Mouse (Mus musculus) cerebellum, postnatal 4 days (tissue): Measurements from ENCODE around the gene Ndufaf7.

Experiments
- DNase-seq, 2 experiments: peaks; one replicate each; pipeline ENCODE4 v3.0.0; 2022; ENCODE audit warnings: low spot score in 2 of 2, mixed read lengths in 1 of 2

Gene Ndufaf7

DNA sequence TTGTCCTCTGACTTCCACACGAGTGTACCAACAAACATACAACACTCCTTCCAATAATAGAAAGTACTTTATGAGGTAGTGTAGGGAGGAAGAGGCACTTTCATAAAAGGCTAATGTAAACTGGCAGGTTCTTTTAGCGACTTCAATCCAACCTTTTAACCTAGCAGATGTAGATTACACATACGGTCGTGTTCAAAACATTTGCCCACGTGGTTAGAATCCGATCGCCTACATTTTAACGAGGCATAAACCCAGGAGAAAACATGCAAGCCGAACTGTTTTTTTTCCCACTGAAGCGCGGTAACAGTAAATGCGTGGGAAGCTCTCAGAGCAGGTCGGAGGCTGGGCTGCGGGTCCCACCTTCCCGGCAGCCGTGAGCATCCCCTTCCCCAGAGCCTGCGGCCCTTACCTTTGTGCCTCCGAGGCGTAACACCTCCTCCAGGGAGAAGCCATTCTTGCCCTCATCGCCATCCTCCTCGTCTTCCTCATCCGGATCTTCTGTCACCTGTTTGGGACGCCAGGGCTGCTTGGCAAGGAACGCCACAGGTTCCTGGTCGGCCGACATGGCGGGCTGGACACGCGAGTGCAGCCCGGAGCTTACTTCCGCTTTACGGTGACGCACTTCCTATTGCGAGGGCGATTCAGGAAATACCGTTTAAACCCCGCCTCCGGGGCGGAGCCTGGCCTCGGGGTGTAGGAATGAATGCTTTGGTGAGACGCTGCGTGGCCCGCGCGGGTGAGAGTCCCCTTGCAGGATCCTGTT, at the start of gene Ndufaf7, which contains the start of gene Cebpz:
Gene Ndufaf7, plus strand, starts transcription at position 671 of the 763 bp plus-strand sequence.
Gene Cebpz, minus strand, starts transcription at position 601 of the 763 bp plus-strand sequence.
- peak; percentile 90 to 93 for DNase-seq

DNA sequence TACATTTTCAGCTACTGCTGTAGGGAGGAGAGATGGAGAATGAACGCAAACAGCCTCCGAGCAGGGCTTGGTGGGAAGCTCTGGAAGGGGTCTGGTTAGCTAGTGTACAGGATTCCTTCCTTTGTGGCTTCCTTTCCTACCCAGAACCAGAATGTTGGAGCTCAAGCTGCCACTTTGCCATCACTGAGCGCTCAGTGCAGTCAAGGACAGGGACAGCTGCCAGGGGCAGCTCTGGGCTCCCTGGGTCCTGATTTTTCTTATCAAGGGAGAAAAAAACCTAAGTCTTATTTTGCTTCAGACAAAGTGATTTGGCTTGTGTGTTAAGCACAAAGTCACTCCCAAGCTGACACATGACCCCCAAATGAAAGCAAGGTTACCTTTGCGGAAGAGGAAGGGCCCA, 48.4 kb upstream of the Ndufaf7 start:
- no peak for DNase-seq

DNA sequence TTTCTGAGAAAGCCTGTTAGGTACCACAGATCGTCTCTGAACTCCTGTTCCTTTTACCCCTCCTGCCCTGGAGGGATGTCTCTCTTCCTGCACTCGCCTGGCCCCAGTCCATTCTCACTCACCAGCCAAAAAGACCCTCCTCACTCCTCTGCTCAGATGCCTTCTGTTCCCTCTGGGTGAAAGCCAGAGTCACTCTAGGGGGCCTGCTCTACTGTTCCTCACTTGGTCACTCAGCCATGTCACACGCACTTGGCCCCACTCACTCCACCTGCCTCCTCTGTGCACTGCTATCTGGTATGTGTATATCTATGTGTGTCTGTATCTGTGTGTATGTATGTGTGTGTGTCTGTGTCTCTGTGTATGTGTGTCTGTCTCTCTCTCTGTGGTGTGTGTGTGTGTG, 47.8 kb upstream of the Ndufaf7 start:
- peak; percentile 35 to 84 for DNase-seq

DNA sequence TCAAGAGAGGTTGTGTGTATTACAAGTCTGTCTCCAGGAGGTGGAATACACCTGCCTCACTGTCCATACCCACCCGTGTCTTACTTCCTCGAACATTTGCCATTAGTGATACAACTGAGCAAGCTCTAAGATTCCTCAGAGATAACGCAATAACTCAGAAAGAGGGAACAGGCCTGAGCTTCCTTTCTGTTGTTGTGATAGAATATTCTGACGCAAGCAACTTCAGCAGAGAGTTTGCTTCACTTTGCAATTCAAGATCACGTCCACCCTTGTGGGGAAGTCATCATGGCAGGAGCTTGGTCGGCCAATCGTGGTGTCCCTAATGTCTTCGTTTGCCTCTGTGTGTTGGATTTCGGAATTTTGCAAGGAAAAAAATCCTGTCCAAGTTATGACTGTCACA, 45.9 kb upstream of the Ndufaf7 start:
- no peak for DNase-seq

DNA sequence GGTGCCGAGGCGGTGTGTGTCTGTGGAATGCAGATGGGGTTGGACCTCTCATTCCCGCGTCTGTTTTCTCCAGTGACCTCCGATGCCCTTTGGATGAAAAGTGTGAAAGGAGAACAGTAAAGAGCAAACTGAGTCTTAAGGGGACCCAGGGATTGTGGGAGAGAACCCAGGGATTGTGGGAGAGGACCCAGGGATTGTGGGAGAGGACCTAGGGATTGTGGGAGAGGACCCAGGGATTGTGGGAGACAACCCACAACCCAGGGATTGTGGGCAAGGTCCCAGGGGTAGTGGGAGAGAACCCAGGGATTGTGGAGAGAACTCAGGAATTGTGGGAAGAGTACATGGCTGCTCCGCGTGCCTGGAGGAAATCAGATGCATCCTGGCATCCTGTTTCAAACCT, 41.9 kb upstream of the Ndufaf7 start:
- DNase-seq: no peak

DNA sequence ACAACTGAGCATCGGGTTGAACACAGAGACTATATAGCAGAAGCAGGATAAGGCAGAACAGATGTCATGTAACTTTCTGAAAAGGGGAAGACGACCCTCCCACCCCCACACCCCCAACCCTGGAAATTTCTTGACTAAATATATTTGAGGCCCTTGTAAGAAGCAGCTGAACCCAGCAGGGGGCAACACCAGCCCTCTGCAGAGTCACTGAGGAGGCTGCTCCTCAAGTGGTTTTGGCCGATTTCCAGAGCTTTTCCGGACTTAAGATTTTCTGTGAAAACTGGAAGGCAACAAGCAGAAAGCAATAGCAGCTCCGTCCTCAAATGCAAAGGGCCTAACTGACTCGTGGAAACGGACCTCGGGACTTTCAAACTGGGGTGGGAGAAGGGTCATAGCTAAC, 41.5 kb upstream of the Ndufaf7 start:
- DNase-seq: peak in 1 of 2 experiments; percentile 29

DNA sequence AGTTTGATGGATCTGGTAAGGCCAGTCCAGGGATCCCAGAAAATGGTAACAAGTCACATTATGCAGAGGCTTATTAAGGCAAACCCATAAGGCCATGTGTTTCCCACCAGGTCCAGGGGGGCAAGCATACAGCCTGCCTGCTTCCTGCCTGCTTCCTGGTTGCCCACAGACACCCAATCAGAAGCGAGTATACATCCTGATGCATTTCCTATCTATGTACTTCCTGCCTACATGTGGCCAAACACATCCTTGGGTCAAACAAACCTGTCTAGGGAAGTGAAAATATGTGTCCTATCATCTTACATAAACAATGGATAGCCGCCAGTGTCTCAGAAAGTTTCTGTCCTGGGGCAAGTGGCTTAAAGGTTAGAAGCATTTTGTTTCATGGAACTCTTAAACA, 33.8 kb upstream of the Ndufaf7 start:
- DNase-seq: no peak

DNA sequence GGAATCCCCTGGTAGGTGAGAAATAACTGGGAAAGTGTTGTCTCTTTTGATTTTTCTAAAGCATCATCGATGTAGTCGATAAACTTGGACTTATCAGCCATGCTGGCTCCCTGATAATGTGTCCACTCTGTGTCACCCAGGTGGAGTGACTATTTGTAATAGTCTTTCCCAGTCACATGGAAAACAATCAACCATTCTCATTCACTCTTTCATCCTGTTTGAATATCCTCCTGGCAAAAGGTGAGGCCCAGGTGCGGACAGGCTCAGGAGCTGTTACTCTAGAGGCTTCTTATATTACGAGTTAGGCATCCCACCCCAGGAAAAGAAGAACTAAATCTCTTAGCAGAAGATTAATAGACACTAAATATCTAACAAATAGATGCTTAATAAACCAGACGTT, 30.0 kb upstream of the Ndufaf7 start, which contains the start of gene Sult6b1:
Gene Sult6b1, minus strand, starts transcription at position 101 of the 400 bp plus-strand sequence.
- DNase-seq: no peak

DNA sequence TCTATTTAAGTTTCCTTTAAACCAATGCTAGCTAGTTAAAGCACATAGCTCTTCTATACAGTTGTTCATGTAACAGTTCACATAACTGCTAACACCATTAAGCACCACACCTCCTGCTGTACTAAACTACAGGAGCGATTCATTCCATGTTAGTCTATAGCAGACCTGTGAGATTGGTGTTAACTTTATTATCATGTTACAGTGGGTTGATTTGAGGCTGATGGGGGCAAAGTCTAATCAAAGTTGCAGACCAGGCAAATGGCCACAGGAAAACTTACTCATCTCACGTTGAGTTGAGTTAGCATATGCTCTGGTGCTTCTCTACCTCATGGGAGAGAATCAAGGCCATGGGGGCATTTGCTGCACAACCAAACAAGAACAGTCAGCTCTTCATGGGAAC, 27.6 kb upstream of the Ndufaf7 start:
- DNase-seq: no peak

DNA sequence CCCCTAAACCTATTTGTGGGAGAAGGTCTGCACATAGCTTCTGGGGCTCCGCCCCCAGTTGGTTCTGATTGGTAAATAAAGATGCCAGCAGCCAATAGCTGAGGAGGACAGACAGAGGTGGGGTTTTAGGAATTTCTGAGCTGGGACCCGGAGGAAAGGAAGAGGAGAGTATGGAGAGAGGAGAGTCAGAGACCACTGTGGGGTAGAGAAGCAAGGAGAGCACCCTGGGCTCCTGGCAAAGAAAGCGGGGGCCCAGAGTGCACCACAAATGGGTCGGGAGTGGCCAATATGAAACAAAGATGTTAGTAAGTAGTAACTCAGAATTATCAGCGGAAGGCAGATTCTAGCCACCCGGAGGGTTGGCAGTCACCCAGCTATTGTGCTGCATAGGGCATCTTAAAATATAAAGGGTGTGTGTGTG, 24.1 kb upstream of the Ndufaf7 start:
- DNase-seq: peak in 1 of 2 experiments; percentile 47

DNA sequence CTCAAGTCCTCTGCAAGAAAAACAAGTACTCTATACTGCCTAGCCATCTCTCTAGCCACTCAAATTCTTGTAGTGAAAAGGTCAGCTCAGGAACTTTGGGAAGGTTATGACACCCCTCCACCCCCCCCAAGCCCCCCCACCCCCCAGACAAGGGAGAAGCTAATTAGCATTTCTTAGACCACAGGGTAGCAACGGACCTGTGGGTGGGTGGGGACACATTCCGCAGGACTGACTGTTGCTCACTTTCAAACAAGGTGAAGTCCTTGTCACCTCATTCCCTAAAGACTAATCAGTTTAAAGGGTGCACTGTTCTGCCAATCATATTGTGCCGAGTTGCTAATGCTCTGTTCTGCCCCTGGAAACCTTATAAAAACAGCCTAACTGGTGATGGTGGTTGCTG, 23.0 kb upstream of the Ndufaf7 start:
- DNase-seq: no peak

DNA sequence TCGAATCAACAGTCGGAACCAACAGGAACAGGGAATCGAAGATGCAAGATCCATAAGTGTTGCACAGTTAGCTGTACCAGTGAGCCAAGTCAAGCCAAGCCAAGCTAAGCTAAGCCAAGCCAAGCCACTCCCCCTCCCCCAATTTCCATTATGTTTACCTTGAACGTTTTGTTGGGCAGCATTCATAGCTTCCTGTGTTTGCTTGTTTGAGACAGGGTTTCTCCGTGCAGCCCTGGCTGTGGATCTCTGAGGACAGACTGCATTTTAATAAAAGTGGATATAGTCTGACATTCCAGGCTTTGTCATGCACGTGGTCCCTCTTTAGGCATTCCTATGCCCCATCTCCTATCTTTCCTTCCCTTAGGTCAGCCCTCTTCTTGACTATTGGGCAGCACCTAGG, 21.2 kb upstream of the Ndufaf7 start:
- no peak for DNase-seq

DNA sequence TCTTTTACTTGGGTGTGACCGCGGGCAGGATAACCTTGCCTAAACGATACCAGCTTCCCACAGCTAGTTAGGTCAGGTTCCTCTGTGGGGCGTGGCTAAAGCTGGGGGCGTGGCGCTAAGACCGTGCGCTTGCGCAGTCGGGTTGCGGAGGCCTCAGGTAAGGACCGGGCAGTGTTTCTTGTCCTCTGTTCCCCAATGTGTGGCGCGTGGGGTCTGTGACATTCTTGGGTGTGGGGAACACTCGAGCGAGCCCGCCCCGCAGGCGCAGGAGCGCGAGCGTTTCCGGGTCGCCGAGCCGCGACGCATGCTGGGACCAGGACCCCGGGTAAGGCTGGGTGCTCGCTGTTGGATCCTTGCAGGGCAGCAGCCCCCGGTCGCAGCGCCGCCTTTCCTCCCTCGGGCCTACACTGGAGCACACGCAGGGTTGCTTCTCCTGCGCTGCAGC, 20.5 kb upstream of the Ndufaf7 start, which contains the start of gene Cebpzos:
Gene Cebpzos, plus strand, starts transcription at position 132 of the 445 bp plus-strand sequence.
- DNase-seq: peak; percentile 72 to 76

DNA sequence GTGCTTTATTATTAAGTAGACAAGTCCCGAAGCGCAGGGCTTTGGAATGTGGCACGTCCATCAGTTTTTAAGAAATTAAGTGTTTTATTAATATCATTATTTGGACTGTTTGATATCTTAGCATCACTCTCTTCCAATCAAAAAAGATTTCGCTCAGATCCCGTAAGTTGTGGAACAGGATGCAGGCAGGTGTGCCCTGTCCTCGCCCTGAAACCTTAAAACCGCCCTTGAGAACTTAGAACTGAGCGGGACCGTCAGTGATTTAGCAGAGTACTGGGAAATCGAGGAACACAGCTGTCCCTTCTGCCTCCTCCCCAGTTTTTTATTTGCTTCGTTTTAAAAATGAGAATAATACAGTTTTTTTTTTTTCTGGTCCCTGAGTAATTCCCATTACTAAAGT, 20.0 kb upstream of the Ndufaf7 start:
- DNase-seq: no peak

DNA sequence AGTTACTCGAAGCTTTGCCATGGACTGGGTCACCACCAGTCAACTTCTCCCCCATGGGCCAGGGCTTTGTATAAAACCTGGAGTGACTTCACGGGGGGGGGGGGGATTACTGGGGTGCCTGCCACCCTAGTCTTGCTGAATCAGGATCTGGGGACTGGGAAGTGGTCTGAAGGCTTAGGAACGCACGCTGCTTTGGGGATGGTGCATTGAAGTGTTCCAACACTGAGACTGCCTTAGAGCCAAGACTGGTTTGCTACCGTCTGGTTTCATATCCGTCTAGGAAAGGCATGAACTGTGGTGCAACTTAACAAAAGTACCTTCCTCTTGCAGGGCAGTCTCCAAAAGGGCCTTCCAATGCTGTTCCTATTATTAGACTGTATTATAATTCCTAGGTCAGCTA, 19.2 kb upstream of the Ndufaf7 start:
- no peak for DNase-seq

DNA sequence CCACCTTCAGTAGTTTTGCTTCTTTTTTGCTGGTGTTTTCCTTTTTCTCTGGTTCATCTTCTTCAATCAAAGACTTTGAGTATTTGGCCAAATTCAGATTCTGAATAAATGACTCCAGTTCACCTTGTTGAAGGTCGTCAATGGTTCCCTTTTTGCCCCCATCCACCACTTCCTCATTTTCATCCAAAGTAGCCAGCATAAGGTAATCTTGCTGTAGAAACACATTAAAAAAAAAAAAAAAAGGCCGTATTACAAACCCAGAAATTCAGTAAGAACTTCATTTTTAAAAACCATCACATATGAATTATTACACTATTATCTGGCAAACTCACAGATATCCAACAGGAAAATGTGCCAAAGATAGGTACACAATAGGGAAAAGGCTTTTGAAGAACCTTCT, 1.1 kb upstream of the Ndufaf7 start:
- no peak for DNase-seq

DNA sequence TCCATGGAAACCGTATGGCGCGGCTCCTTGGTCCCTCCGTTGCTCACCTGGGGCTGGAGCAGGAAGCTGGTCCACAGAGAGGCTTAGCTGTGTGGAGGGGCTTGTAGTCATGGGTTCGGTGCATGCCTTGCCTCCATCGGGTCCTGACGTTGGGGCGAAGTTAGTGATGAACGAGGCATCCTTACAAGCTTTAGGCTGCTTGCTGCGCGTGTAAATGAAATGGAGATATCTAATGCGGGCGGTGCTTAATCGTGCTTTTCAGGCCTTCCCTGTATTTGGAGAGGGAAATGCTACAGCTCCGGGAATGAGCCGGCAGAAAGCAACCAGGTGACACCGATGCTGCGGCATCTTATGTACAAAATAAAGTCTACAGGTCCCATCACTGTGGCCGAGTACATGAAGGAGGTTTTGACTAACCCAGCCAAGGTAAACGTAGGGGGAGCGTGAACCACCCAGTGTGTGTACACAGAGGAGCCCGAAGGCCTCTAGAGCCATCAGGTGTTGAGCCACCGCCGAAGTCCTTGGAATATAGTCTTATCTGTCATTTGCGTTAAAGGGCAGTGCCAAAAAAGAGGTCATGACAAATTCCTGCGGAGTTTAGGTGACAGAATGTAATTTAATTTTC, 405 bp downstream of the Ndufaf7 start:
- DNase-seq: no peak

DNA sequence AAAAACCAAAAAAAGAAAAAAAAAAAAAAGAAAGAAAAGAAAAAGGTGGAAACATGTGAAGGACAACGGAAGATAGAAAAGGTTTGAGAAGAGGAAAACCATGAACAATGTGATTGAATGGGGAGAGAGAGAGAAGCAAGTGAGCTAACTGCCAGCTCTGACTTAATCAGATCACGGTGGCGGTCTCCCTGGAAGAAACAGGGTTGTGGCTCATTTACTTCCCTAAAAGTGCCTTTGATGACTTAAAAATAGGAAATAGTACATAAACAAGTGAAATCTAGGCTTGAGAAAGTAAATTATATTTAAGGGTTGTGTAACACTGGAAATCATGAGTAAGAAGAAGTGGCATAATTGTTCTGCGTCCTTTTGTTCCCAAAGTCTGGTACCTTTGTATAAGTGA, 2.0 kb downstream of the Ndufaf7 start:
- DNase-seq: no peak

DNA sequence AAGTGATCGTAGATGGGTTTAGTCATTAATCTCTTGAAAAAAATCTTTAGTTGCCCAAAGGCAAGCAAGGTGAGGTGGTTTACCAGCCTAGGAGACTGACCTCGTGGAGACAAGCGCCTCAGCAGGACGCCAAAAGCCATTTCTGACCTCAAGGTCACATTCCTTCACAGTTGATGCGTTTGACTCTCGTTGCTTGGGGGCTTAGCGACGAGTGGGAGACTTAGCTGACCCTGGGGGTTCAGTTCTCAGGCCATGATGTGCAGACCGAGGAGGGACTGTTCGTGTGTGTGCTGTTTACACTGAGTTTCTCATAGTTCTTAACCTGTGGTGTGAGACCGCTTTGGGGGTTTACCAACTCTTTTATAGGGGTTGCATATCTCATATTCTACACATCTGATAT, 5.6 kb downstream of the Ndufaf7 start:
- DNase-seq: no peak

DNA sequence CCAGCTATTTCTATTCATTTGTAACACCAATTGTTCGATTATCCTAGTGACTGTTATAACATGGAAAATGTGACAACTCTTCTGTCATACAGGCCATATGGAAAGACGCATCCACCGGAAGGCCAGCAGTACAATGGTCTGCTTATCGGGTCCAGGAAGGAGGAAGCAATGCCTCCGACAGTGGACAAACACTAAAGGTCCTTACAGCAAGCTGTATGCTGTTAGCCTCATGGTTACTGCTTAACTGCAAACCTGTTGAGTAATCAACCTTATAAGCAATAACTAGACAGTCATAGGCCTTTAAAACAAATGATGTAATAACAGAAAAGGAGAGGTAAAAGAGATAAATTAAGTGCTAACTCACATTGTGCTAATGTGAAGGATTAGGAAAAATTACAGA, 14.3 kb downstream of the Ndufaf7 start:
- DNase-seq: no peak

DNA sequence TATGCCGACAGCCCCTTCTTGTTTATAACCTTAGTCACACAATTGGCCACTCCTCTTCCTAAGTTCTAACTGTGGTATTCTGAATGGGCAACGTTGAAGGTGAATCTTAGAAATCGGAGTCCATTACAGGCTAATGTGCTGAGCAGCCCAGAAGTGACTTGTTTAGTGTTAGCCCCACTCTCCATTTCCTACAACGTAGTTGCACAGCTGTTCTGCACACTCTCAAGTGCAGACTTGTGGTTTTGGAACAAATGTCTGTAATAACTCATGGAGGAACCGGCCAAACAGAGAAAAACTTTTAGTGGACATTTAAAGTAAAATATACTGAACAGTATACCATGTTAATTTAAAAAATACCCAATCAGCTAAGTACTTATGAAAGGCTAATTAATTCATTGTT, 15.1 kb downstream of the Ndufaf7 start:
- DNase-seq: no peak

DNA sequence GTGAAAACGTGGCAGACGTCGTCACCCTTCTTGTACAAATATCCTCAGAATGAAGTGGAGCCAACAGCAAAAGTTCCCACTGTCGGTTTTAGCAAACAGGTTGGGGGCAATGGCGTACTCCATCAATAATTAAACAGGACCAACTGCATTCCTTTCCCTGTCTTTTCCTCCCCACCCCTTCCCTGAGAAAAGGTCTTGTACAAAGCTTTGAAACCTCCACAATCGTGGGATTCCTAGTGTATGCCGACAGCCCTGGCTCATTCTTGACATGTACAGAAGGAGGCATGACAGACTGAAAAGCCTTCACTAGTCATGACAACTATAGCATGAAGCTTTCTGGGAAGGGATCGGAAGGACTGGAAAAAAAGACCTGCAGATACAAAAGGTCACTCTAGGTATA, 16.3 kb downstream of the Ndufaf7 start:
- DNase-seq: no peak

DNA sequence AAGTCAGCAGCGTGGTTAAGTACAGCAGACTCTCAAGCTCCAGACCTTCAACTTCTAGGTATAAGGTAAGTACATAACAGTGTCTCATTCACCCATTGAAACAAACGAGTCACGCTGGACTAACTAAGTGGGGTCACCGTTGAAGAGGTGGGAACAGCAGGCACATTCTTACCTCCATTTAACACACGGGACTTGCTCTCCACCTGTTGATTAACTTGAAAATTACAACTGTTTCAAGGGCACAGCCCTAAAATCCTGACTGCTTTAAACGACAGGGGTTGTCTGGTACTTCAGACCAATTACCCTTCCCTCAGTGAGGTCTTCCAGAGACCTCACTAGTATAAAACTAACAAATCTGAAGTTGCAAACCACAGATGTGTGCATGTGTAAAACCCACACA, 22.5 kb downstream of the Ndufaf7 start:
- no peak for DNase-seq
